Mouse (Mus musculus) adrenal gland, postnatal 14 days (tissue): ENCODE measurements around the gene Gm12258. TPM values are rescaled to one million over a fixed set of nuclear protein-coding genes. Genes with fewer than 3 reads are reported as not detected.
"Not testable (repeated sequence)": the region's sequence is repeated elsewhere in the genome, so short reads cannot be mapped to it uniquely, and the experiment has no call there.

ENCODE experiments used
- DNase-seq: peaks from one replicate; pipeline ENCODE4 v3.0.0; 2021; ENCODE audit warnings: mixed read lengths
- long read RNA-seq, 2 experiments: library from polyadenylated mRNA; stranded (forward); transcript quantifications; one replicate each; pipeline ENCODE4 v2.0.0; 2021
- total RNA-seq: library from RNA; stranded (reverse); gene quantifications from 2 replicates; pipeline ENCODE4 v1.2.3, GENCODE M21; 2021

The Gm12258 gene
- total RNA-seq: 4.4 and 6.3 TPM in 2 replicates
- long read RNA-seq, experiment 1, full-length matches to known transcripts: 5 of 8 reads
- long read RNA-seq, experiment 1, partial matches to known transcripts: 0 of 8 reads
- long read RNA-seq, experiment 1, other reads (novel, unspliced or antisense): 3 of 8 reads
- long read RNA-seq, experiment 2, full-length matches to known transcripts: 3 of 8 reads
- long read RNA-seq, experiment 2, partial matches to known transcripts: 1 of 8 reads
- long read RNA-seq, experiment 2, other reads (novel, unspliced or antisense): 4 of 8 reads

DNA sequence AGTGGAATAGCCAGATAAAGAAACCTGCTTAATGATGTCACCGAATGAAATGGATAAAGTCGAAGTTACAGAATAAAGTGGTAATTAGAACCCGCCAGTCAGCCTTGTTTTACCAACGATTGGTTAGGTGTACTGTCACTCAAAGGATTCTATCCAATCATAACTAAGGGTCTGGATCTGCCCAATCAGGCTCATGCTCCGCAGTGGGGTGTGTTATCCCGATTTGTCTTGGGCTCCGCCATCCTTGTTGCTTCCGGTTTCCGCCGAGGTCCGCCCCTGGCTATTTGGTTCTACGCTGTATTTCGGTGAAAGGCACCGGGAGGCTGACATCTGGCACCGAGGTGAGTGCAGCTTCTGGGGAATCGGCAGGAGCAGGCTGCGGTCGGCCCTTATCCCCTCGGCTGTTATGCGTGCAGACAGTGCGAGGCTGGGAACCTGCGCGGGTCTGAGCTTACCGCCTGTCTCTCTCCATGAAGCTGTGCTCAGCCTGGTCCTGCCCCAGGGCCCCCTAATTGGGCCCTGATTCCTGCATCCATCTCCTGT, at the start of gene Gm12258:
Gm12258 (plus strand) TSS at position 240 of the 543 bp plus-strand sequence.
- peak; percentile 91 for DNase-seq

DNA sequence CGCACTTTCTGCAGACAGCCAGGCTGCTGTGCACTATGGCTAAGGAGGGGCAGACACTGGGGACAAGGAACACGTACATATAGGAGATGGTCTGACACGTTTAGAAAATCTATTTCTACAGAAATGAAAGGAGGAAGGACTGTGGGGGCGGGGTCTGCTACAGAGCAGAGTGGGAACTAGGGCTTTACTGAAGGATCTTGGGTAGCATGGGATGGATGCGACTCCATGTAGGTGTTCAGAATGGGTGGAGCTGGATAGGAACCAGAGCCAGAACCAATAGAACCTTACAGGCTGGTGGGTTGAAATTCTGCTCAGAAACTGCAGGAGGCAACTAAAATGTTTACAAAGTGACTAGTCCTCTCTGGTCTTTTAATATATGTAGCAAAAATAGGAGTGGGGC, 47.2 kb upstream of the Gm12258 start:
- DNase-seq: no peak

DNA sequence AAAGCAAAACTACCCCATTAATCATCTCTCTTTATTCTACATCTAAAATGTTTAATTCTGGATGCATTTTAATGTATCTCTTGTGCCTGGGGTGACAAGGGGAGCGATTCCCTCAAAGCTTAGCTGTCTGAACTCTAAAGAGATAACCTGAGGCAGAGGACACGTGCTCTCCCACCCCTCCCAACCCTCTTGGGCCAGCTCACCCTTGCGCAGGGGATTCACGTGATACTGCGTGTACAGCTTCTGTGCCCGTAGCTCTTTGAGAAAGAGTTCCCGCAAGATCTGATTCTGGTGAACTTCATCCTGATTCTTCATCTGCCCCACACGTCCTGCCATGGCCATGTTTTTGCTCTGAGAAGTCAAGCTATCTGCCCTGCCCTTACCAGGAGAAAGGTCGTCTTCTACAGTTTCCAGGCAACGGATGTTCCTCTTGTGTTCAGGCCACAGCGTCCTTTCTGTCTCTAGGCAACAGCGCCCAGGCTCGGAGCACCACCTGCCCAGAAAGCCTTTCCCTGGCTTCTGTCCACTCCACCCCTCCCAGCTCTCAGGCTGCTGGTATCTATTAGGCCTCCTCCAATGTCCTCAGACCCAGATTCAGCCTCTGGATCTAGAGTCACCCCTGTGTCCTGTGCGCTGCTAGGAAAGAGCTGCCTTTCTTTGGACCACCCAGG, 45.3 kb upstream of the Gm12258 start, which contains the start of gene Fam183b:
Fam183b (minus strand) TSS at position 403 of the 671 bp plus-strand sequence.
- peak; percentile 13 for DNase-seq

DNA sequence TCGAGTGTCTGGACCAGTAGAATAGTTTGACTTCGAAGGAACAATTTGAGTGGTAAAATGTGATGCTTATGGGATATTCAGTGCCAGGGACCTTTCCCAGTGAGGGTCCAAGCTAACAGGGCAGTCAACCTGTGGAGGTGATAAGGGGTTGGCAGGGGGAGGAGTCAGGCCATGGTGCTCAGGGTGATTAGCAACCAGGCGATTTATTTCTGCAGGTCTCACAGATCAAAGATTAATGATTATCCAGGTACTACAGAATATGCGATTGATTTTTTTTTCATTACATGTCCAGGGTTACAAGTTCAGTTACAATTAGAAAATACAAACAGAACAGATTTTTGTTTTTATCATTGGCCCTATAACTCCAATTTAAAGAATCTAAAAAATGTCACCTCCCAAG, 43.1 kb upstream of the Gm12258 start:
- DNase-seq: no peak

DNA sequence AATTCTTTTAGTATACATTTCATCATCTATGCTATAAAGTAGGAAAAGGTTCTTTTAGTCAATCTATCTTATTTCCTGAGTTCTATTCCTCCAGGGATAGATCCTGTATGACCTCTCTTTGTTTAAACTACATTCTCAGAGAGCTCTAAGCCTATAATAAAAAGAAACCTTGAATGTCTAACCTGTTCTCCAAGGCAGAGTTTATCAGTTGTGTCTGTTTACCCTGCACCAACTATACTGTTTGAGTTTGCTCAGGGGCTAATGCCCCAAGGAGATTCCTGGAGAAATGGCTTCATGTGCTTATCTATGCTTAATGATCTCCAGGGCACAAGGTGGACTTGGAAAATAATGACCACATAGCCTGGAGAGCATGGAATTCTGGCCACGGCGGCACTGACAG, 42.6 kb upstream of the Gm12258 start:
- no peak for DNase-seq

DNA sequence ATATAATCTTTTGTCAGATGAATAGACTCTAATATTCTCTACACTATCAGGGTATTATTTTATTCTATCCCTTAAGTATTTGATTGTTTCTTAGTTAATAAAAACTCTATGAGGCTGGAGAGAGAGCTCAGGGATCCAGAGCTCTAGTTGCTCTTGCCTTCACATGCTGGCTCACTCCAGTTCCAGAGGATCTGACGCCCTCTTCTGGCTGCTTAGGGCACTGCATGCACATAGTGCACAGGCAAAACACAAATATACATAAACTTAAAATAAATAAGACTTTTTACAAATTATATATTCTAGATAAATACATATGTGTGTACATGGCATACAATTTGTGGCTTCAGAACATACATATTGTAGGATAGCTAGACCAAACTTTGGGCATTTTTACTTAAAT, 35.0 kb upstream of the Gm12258 start:
- DNase-seq: no peak

DNA sequence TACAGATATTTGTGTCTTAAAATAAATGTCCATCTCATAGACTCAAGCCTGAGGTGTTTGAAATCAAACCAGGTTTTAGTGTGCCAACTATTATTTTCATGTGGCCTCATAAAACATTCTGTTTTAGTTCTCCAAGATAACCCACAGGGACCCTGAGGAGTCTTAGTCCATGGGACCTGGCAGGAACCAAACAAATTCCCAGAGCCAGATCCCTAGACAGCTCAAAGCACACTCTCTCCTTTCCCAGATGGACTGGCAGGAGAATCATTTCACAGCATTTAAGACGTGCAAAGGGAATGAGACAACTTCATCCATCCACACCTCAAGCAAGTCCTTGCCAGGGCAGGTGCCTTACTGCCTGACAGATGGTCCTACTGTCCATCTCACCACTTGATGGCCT, 32.3 kb upstream of the Gm12258 start, which contains the start of gene Olfr313:
Olfr313 (plus strand) TSS at position 301 of the 400 bp plus-strand sequence.
- DNase-seq: not testable (repeated sequence)

DNA sequence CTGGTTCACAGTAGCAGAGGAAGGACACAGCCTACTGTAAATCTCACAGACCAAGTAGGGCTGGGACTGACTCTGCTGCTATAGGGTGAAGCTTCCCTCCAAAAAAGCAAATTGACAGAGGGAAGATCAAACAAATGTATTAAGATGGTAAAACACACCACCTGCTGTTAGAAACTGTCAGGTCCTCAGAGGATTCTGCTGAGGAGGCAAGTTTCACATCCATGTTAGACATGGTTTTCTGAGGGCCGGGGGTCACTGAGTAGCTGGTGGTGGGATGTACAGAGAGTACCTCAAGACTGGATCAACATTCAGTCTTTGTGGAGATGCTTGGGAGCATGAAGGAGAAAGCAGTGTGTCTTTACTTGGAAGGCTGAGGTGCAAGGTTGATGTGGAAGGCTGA, 31.3 kb upstream of the Gm12258 start:
- DNase-seq: no peak

DNA sequence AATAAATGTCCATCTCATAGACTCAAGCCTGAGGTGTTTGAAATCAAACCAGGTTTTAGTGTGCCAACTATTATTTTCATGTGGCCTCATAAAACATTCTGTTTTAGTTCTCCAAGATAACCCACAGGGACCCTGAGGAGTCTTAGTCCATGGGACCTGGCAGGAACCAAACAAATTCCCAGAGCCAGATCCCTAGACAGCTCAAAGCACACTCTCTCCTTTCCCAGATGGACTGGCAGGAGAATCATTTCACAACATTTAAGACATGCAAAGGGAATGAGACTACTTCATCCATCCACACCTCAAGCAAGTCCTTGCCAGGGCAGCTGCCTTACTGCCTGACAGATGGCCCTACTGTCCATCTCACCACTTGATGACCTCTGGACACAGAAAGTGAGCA, 18.0 kb upstream of the Gm12258 start, which contains the start of gene Olfr312:
Olfr312 (plus strand) TSS at position 301 of the 400 bp plus-strand sequence.
- DNase-seq: not testable (repeated sequence)

DNA sequence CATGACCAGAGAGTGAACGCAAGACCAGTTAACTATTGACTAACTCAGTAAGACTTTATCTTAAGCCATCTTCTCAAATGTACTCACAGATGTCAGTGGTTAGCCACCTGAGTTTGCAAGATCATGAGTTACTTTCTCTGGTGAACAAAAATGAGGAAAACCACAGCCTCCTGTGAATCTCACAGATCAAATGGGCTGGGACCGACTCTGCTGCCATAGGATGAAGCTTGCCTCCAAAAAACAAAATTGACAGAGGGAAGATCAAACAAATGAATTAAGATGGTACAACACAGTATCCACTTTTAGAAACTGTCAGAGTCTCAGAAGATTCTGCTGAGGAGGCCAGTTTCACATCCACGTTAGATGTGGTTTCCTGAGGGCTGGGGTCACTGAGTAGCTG, 17.2 kb upstream of the Gm12258 start:
- DNase-seq: no peak

DNA sequence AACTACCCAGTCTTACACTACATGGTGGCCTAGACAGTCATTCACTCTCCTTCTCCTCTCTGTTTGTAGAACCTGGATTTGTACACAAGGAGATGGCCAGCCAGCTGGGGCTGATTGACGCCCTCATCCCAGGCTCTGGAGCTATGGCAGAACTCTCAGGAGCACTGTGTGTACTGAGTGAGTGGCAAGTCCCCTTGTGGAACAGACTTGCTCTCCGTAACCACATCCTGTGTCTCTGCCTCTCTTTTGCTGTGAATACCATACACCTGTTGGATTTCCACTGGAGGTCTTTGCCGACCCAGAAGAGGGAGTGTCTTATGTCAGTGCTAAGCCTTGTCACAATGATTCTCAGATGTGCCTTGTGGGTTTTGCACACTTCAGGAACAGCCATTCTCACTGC, 14.4 kb upstream of the Gm12258 start:
- DNase-seq: not testable (repeated sequence)

DNA sequence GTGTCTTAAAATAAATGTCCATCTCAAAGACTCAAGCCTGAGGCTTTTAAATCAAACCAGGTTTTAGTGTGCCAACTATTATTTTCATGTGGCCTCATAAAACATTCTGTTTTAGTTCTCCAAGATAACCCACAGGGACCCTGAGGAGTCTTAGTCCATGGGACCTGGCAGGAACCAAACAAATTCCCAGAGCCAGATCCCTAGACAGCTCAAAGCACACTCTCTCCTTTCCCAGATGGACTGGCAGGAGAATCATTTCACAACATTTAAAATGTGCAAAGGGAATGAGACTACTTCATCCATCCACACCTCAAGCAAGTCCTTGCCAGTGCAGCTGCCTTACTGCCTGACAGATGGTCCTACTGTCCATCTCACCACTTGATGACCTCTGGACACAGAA, 8.0 kb upstream of the Gm12258 start, which contains the start of gene Olfr311:
Olfr311 (plus strand) TSS at position 301 of the 400 bp plus-strand sequence.
- DNase-seq: not testable (repeated sequence)

DNA sequence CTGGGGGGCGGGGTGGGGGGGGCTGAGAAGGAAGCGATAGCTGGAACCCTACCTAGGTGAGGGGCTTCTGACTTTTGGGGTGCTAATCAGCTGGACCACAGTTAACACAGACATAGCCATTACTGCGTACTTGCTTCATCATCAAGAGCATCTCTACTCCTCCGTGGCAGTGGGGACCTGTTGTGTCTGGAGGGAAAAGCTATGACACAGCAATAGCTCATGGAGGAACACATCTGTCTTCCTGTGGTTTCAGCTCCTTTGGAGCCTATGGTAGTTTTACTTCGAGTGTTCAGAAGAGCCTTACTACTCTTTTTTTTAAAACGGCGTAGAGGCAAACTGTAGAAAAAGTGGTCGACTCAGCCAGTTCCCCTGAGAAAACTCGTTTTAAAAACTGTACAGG, 678 bp downstream of the Gm12258 start:
- DNase-seq: no peak

DNA sequence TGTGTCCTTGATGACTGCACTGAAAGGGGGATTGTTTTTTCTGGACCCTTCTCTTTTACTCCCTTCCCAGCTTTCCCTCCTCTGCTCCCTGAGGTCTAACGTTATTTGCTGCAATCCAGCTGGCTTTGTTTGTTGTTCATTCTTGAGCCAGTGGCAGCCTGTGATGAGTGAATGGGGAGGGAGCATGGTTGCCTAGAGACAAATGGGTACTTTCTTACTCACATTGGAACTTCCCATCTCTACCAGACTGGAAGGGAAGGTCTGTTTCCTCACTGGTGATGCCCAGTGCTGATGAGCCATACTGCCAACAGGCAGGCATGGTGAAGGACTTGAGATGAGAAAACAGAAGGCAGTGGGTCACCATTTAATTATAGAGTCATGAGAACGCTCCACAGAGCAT, 2.8 kb downstream of the Gm12258 start:
- DNase-seq: no peak

DNA sequence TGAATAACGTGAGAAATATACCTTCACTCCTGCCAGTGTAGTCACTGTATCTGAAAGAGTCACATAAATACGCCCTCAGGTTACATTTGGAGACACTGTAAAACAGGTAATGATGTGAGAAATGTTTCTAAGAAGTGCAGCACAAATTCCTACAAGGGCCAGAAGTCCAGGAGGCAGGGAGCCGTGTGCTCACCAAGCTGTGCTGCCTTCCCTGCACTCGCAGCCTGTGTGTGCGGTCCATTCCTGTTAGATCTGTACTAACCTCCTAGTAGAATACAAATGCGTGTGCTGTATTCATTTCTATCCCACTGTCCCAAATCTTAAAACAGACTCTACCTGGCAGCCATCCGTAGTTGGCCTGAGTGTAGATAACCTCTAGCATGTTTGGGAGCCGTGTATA, 13.8 kb downstream of the Gm12258 start:
- DNase-seq: no peak

DNA sequence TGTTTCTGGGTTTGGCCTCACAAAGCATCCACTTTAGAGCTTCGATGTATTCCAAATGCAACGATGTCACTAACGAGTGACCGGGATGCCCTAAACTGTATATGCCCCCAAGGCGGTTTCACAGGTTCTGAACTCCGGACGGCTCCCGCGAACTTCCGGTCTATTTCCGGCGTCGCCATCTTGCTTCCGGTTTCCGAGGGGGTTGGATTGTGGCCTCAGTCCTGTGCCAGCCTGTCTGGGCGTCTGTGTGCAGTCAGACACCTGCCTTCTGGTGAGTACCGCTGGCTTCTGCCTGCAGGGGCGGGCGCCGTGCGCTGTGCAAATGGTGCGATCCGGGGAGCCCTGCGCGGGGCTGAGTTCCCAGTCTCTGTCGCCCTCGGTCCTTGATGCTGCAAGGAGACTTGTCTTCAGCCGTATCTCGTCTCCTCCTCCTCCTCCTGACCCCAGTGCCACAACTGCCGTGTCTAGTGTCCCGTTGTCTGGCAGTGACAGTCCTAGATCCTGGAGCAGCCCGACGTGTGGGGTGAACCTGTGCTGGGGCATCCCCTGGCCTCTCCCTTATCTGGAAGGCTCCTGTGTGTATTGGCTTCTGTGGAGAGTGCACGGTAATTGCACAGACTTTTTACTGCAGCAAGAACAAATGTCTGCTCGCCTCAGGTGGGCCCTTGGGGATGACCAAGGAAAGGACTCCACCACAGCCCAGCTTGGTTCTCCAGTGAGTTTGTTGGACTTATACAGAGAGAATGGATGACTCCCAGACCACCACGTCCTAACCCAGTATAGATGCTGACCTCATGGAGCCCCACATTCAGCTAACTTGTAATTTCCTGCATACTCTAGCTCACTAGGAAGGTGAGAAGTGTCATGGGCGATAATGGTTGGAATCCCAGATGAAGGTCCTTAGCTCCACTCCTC, 20.3 kb downstream of the Gm12258 start, which contains the start of gene 2810021J22Rik:
2810021J22Rik (plus strand) TSS at position 178 of the 915 bp plus-strand sequence.
- DNase-seq: peak; percentile 91

DNA sequence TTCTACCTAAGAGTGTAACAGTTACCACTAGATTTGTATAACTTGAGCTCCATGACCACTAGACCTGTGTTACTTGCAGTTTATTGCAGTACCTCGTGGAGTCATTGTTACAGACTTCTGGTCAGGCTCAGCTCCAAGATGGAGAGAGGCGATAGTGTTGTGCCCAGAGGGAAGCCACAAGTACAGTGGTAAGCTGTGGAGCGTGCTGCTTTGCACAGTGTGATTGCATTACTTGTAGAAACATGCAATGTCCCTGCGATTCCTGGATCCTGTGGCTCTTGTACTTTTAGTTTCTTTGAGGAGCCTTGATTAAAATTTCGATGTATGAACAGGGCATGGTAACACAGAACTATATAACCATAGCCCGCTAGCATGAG, 21.0 kb downstream of the Gm12258 start:
- DNase-seq: no peak

DNA sequence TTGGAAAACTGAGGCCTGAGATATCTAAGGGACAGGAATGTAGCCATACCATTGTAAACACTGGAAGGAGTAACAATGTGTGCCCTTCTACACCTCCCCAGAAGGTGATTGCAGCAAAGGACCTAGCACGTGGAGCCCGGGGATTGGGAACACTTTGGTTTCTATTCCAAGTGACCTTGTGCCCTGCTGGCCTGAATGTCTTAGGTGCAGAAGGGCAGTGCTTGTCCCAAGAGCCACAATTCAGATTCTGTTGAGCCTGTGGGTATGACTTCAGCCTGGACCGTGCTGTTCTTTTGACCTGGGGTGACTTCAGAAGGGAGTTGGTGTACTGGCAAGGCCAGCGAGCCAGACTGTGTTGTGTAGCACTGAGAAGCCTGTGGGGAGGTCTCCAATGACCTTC, 24.0 kb downstream of the Gm12258 start:
- DNase-seq: peak; percentile 56

DNA sequence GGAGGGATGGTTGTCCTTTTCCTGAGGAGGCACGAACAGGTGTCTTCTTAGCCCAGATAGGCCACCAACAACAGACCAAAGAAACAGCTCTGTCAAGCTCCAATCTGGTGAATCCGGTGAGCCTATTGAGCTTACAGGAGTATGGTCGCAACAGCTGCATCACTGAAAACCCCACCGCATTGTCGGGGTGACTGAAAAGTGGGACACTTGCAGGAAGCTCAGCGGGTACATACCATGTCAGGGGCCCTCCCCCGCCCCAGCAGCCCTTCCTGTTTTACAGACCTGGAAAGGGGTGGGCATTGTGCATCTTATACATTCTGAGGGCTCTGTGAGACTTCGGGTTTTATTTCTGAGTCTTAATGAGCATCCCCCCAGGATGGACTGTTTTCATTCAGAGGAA, 36.8 kb downstream of the Gm12258 start:
- DNase-seq: no peak

DNA sequence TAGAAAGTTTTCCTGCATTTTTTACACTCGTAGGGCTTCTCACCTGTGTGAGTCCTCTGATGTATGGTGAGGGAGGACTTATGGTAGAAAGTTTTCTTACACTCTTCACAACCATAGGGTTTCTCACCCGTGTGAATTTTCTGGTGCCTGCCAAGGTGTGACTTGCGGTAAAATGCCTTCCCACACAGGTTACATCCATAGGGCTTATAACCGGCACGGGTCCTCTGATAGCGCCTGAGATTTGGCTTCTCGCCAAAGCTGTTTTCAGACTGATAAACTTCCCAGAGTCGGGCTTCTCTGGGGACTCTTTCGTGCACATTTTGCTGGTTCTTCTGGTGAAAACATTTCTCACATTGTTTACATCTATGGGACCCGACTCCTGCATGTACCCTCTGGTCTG, 43.6 kb downstream of the Gm12258 start:
- no peak for DNase-seq

DNA sequence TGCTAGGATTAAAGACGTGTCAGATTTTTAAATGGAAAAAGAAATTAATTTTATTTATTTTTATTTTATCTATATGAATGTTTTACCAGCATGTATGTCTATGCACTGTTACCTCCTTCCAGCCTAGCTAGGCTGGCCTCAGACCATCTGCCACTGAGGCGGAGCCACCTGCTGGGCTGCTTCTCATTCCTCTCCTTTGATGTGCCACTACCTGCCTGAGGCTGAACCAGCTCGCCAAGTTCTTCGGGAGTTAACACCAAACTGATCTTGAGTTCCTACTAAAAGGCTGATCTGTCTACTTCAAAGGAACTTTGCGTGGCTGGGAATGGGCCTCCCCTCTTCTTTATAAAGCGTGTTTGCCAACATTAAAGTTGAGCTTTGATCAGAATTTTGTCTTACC, 47.5 kb downstream of the Gm12258 start:
- DNase-seq: no peak

DNA sequence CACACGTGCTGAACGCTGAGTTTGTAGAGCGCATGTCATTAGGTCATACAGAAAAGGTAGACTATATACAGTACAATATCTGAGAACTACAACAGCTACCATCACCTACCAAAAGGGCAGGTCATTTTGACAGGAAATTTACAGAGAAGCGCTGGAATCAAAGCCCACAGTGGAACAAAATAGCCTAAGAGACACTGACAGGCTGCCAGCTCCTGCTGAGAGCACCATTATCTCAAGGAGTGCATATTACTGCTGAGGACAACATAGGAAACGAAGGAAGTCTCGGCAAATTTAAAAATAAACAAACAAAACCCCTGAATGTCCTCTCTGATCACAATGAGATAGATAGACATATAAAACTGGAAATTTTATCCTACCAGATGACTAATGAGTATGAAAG, 50.5 kb downstream of the Gm12258 start:
- no peak for DNase-seq
